Mouse (Mus musculus) forebrain, embryonic 16.5 days (tissue): Measurements from ENCODE around the gene Tmem270. TPM values are rescaled to one million over a fixed set of nuclear protein-coding genes. Genes with fewer than 3 reads are reported as not detected.
A peak's percentile ranks its signal among the peaks of the same experiment; 100 is the strongest.

Source experiments
- ATAC-seq: fragments of 200-750 bp; cut with Nextera tagmentation; 2 replicates; pipeline ENCODE4 v1.8.0; 2017; ENCODE audit warnings: mild to moderate bottlenecking, moderate library complexity
- H3K27ac ChIP-seq: fragments of 300-500 bp; sonication (generic); 2 replicates; pipeline ENCODE4 v1.5.1; 2014; ENCODE audit warnings: low read length, control low read depth
- H3K27me3 ChIP-seq: fragments of 300-500 bp; sonication (generic); replicated peaks from 2 replicates; pipeline ENCODE4 v1.6.1; 2014; ENCODE audit warnings: low read length; ENCODE audit not compliant: control insufficient read depth, insufficient read depth
- H3K36me3 ChIP-seq: fragments of 300-500 bp; sonication (generic); 2 replicates; pipeline ENCODE4 v1.6.1; 2014; ENCODE audit not compliant: control insufficient read depth, insufficient read depth
- H3K4me1 ChIP-seq: fragments of 300-500 bp; sonication (generic); replicated peaks from 2 replicates; pipeline ENCODE4 v1.6.1; 2014; ENCODE audit warnings: low read length; ENCODE audit not compliant: control insufficient read depth, insufficient read depth
- H3K4me2 ChIP-seq: fragments of 300-500 bp; sonication (generic); 2 replicates; pipeline ENCODE4 v1.6.1; 2014; ENCODE audit warnings: mild to moderate bottlenecking, low read length, control low read depth
- H3K4me3 ChIP-seq: fragments of 300-500 bp; sonication (generic); replicated peaks from 2 replicates; pipeline ENCODE4 v1.5.1; 2014; ENCODE audit warnings: mild to moderate bottlenecking, low read length, control low read depth
- H3K9ac ChIP-seq: fragments of 300-500 bp; sonication (generic); replicated peaks from 2 replicates; pipeline ENCODE4 v1.6.1; 2014; ENCODE audit warnings: low read depth, low read length, control low read depth
- H3K9me3 ChIP-seq: fragments of 300-500 bp; sonication (generic); 2 replicates; pipeline ENCODE4 v1.6.1; 2016; ENCODE audit warnings: low read length; ENCODE audit not compliant: control insufficient read depth
- WGBS: fragments of 180-500 bp; shearing (Covaris S2); extraction: QIAGEN DNeasy Blood & Tissue Kit; methylation state at CpG from one replicate; pipeline ENCODE4 v1.1.7; 2014; 5-methylcytosine and 5-hydroxymethylcytosine counted together
- polyA plus RNA-seq: library from polyadenylated mRNA; unstranded; fragments of >200 nt; fragmentation: Nextera tagmentation; extraction: Ambion mirVana; gene quantifications from 2 replicates; pipeline ENCODE4 v1.2.1, GENCODE M21; 2015

Gene Tmem270
- polyA plus RNA-seq, 1 experiment from 2014 or later, result not detected

GRCm38 (mm10) chr5:134932903-134933276 is 26.4 kb upstream of the Tmem270 start:
- Histone ChIP-seq H3K36me3 (no peaks in the 10 kb centered on the region), H3K27me3 (peaks cover 2% of the 10 kb centered on the region; the same call in 1 of the 2 replicates), H3K9ac (peak overlapping the region; percentile 77), H3K9me3 (no peaks in the 10 kb centered on the region), H3K27ac (no peak overlapping the region), H3K4me1 (peaks cover 6% of the 10 kb centered on the region; the same call in 1 of the 2 replicates), H3K4me3 (peak overlapping the region; percentile 79), H3K4me2 (peak overlapping the region; percentile 85)
- 50% methylated on average over 9 of the region's 9 CpGs for WGBS
- ATAC-seq, result peak; percentile 3; the same call in 1 of the 2 replicates

GRCm38 (mm10) chr5:134932179-134932902 is 25.8 kb upstream of the Tmem270 start, which contains the start of gene Mettl27:
Gene Mettl27, plus strand, starts transcription at chr5:134932368.
- Histone ChIP-seq H3K9me3 (no peaks in the 10 kb centered on the region), H3K27ac (no peak within 1 kb of the TSS), H3K9ac (peak within 1 kb of the TSS; percentile 77), H3K4me2 (peak within 1 kb of the TSS; percentile 85), H3K36me3 (no peaks in the 10 kb centered on the region), H3K4me1 (peaks cover 6% of the 10 kb centered on the region; the same call in 1 of the 2 replicates), H3K27me3 (peaks cover 2% of the 10 kb centered on the region; the same call in 1 of the 2 replicates), H3K4me3 (peak within 1 kb of the TSS; percentile 79)
- under 1% methylated on average over 41 of the region's 41 CpGs for WGBS
- peak; percentile 100 for ATAC-seq

GRCm38 (mm10) chr5:134929988-134930387 is 23.5 kb upstream of the Tmem270 start:
- no peak overlapping the region for H3K27ac ChIP-seq
- no peak overlapping the region for H3K9ac ChIP-seq
- H3K4me1 ChIP-seq, result peaks cover 6% of the 10 kb centered on the region; the same call in 1 of the 2 replicates
- WGBS, result 85% methylated on average over 2 of the region's 2 CpGs
- ATAC-seq, result no peak
- H3K36me3 ChIP-seq, result no peaks in the 10 kb centered on the region
- no peaks in the 10 kb centered on the region for H3K9me3 ChIP-seq
- no peak overlapping the region for H3K4me3 ChIP-seq
- H3K4me2 ChIP-seq, result no peak overlapping the region
- H3K27me3 ChIP-seq, result peaks cover 2% of the 10 kb centered on the region; the same call in 1 of the 2 replicates

GRCm38 (mm10) chr5:134926726-134927125 is 20.2 kb upstream of the Tmem270 start:
- no peaks in the 10 kb centered on the region for H3K36me3 ChIP-seq
- H3K27me3 ChIP-seq, result peaks cover 2% of the 10 kb centered on the region; the same call in 1 of the 2 replicates
- no peak for ATAC-seq
- WGBS, result 91% methylated on average over 4 of the region's 4 CpGs
- H3K4me3 ChIP-seq, result no peak overlapping the region
- H3K4me1 ChIP-seq, result no peaks in the 10 kb centered on the region
- no peaks in the 10 kb centered on the region for H3K9me3 ChIP-seq
- no peak overlapping the region for H3K9ac ChIP-seq
- H3K4me2 ChIP-seq, result no peak overlapping the region
- H3K27ac ChIP-seq, result no peak overlapping the region

- no peak overlapping the region for H3K27ac ChIP-seq
- H3K4me3 ChIP-seq, result no peak overlapping the region
- H3K9ac ChIP-seq, result no peak overlapping the region
- no peaks in the 10 kb centered on the region for H3K36me3 ChIP-seq
- ATAC-seq, result no peak
- no peaks in the 10 kb centered on the region for H3K9me3 ChIP-seq
- H3K4me2 ChIP-seq, result no peak overlapping the region
- no peaks in the 10 kb centered on the region for H3K4me1 ChIP-seq
- 48% methylated on average over 6 of the region's 6 CpGs for WGBS
- H3K27me3 ChIP-seq, result no peaks in the 10 kb centered on the region
Observed at GRCm38 (mm10) chr5:134923141-134923540, 16.6 kb upstream of the Tmem270 start.

GRCm38 (mm10) chr5:134921106-134921505 is 14.6 kb upstream of the Tmem270 start:
- no peak overlapping the region for H3K9ac ChIP-seq
- no peaks in the 10 kb centered on the region for H3K36me3 ChIP-seq
- 91% methylated on average over 8 of the region's 8 CpGs for WGBS
- no peaks in the 10 kb centered on the region for H3K4me1 ChIP-seq
- no peak overlapping the region for H3K4me2 ChIP-seq
- no peaks in the 10 kb centered on the region for H3K27me3 ChIP-seq
- H3K9me3 ChIP-seq, result no peaks in the 10 kb centered on the region
- H3K4me3 ChIP-seq, result no peak overlapping the region
- no peak for ATAC-seq
- no peak overlapping the region for H3K27ac ChIP-seq

- Histone ChIP-seq H3K9ac (no peak overlapping the region), H3K4me1 (no peaks in the 10 kb centered on the region), H3K36me3 (no peaks in the 10 kb centered on the region), H3K4me3 (no peak overlapping the region), H3K27me3 (no peaks in the 10 kb centered on the region), H3K4me2 (no peak overlapping the region), H3K9me3 (no peaks in the 10 kb centered on the region), H3K27ac (no peak overlapping the region)
- ATAC-seq, result no peak
- 64% methylated on average over 6 of the region's 6 CpGs for WGBS
Observed at GRCm38 (mm10) chr5:134920106-134920687, 13.7 kb upstream of the Tmem270 start.

- Histone ChIP-seq H3K27ac (no peak overlapping the region), H3K27me3 (no peaks in the 10 kb centered on the region), H3K36me3 (no peaks in the 10 kb centered on the region), H3K9ac (no peak overlapping the region), H3K4me2 (no peak overlapping the region), H3K4me3 (no peak overlapping the region), H3K9me3 (no peaks in the 10 kb centered on the region), H3K4me1 (no peaks in the 10 kb centered on the region)
- ATAC-seq, result no peak
- WGBS, result 94% methylated on average over 3 of the region's 3 CpGs
Observed at GRCm38 (mm10) chr5:134919097-134919496, 12.6 kb upstream of the Tmem270 start.

- Histone ChIP-seq H3K9ac (no peak overlapping the region), H3K4me1 (no peaks in the 10 kb centered on the region), H3K4me2 (no peak overlapping the region), H3K27ac (no peak overlapping the region), H3K9me3 (no peaks in the 10 kb centered on the region), H3K36me3 (no peaks in the 10 kb centered on the region), H3K4me3 (no peak overlapping the region), H3K27me3 (no peaks in the 10 kb centered on the region)
- 49% methylated on average over 16 of the region's 16 CpGs for WGBS
- ATAC-seq, result no peak
Observed at GRCm38 (mm10) chr5:134918071-134918832, 11.7 kb upstream of the Tmem270 start.
